ENCODE assay signal across 13 mouse cellular contexts in genomic region chr14:35313380-35314299, GRCm38 (mm10).
A peak's percentile ranks its signal among the peaks of the same experiment; 100 is the strongest.
DNase-seq lines count a peak whose midpoint lies in the region; ATAC-seq lines count a peak whose summit lies in the region.
"Had no signal": no experiment of that assay in that cellular context is flagged by ENCODE, and none has a peak within 500 bp of the region (broad histone marks: within the 10 kb centered on the region; RNA-seq: fewer than 3 reads in every experiment).

No protein-coding gene starts in this region.

- H3K27me3 ChIP-seq in kidney, embryonic 16.5 days (ENCODE audit: insufficient read depth, low read length): no peaks in the 10 kb centered on the region
- H3K27me3 ChIP-seq in heart, embryonic 11.5 days (ENCODE audit: control insufficient read depth, insufficient read depth, low read length): no peaks in the 10 kb centered on the region
- H3K27me3 ChIP-seq: liver, embryonic 15.5 days had no signal

- H3K36me3 ChIP-seq in kidney, embryonic 16.5 days (ENCODE audit: insufficient read depth, low read length): no peaks in the 10 kb centered on the region
- no peaks in the 10 kb centered on the region for H3K36me3 ChIP-seq in heart, embryonic 11.5 days (ENCODE audit: control insufficient read depth, insufficient read depth, low read length)
- H3K36me3 ChIP-seq: liver, embryonic 15.5 days had no signal

- H3K27ac ChIP-seq in kidney, embryonic 16.5 days (ENCODE audit: low read length): no peak overlapping the region
- H3K27ac ChIP-seq in heart, embryonic 11.5 days (ENCODE audit: low read depth, low read length): no peak overlapping the region
- H3K27ac ChIP-seq: liver, embryonic 15.5 days had no signal

- peak; percentile 39; the same call in 1 of the 2 replicates for ATAC-seq in kidney, embryonic 16.5 days (ENCODE audit: low FRiP score, low TSS enrichment)
- ATAC-seq in heart, embryonic 11.5 days (replicated peaks; ENCODE audit: insufficient number of reproducible peaks, low FRiP score, low TSS enrichment): no peak

- peak; percentile 3 for DNase-seq in adrenal gland, postnatal 10 days
- DNase-seq in adrenal gland, adult 18-20 months (ENCODE audit: low spot score in 2 of 2): no peak
- DNase-seq in kidney, postnatal 36 days: no peak
- peak; percentile 16 for DNase-seq in ovary, postnatal 36 days (ENCODE audit: low spot score)
- DNase-seq in ovary, postnatal 10 days (ENCODE audit: low spot score): no peak
- DNase-seq in urinary bladder, postnatal 36 days (ENCODE audit: low spot score in 2 of 2): no peak
- DNase-seq: heart, postnatal 14 days; lung, postnatal 4 days; right cerebral cortex, adult 18-20 months had no signal

- WGBS in kidney, embryonic 16.5 days: 45% methylated on average over 5 of the region's 5 CpGs
- WGBS in heart, embryonic 11.5 days (ENCODE audit: insufficient replicate concordance): 46% methylated on average over 5 of the region's 5 CpGs

- no peaks in the 10 kb centered on the region for H3K4me1 ChIP-seq in kidney, embryonic 16.5 days (ENCODE audit: insufficient read depth, low read length)
- peaks cover 4% of the 10 kb centered on the region; the same call in 1 of the 2 replicates for H3K4me1 ChIP-seq in heart, embryonic 11.5 days (ENCODE audit: control insufficient read depth, insufficient read depth, low read length)
- H3K4me1 ChIP-seq: liver, embryonic 15.5 days had no signal

- H3K9me3 ChIP-seq in kidney, embryonic 16.5 days (ENCODE audit: low read length): no peaks in the 10 kb centered on the region
- H3K9me3 ChIP-seq in heart, embryonic 11.5 days (replicated peaks; ENCODE audit: control insufficient read depth, low read length): no peaks in the 10 kb centered on the region
- H3K9me3 ChIP-seq: liver, embryonic 15.5 days had no signal

- H3K4me3 ChIP-seq in kidney, embryonic 16.5 days (ENCODE audit: low read length): no peak overlapping the region
- H3K4me3 ChIP-seq in heart, embryonic 11.5 days (ENCODE audit: low read depth, low read length): no peak overlapping the region
- H3K4me3 ChIP-seq: erythroblast, embryonic 14.5 days; liver, embryonic 15.5 days had no signal

- H3K9ac ChIP-seq in kidney, embryonic 16.5 days (replicated peaks; ENCODE audit: low read length): no peak overlapping the region
- H3K9ac ChIP-seq in heart, embryonic 11.5 days (ENCODE audit: low read depth, low read length): no peak overlapping the region
- H3K9ac ChIP-seq: liver, embryonic 15.5 days had no signal

- H3K4me2 ChIP-seq in kidney, embryonic 16.5 days (replicated peaks; ENCODE audit: low read depth, low read length): no peak overlapping the region
- no peak overlapping the region for H3K4me2 ChIP-seq in heart, embryonic 11.5 days
- H3K4me2 ChIP-seq: liver, embryonic 15.5 days had no signal

Comparison
In these comparisons a context has a peak if more than half of its experiments do, and no peak if none do; other contexts are left out.
1. DNase-seq: peak in adrenal gland, postnatal 10 days (single experiment) and ovary, postnatal 36 days (single experiment); none in adrenal gland, adult 18-20 months (0 of 2), kidney, postnatal 36 days (0 of 2), ovary, postnatal 10 days (single experiment) and urinary bladder, postnatal 36 days (0 of 2).